Mouse (Mus musculus): Measurements from ENCODE around the gene Hoxa3.

The Hoxa3 gene

GRCm38 (mm10) chr6:52246403-52246803 lies 33.3 kb upstream of the Hoxa3 start:
- DNase-seq: no peak

GRCm38 (mm10) chr6:52245757-52246142 lies 32.6 kb upstream of the Hoxa3 start, which contains the start of gene Hoxa11:
Hoxa11 (minus strand) TSS chr6:52245810.
- DNase-seq: no peak

GRCm38 (mm10) chr6:52245040-52245756 lies 32.1 kb upstream of the Hoxa3 start:
- no peak for DNase-seq

- DNase-seq: no peak
These were observed 31.4 kb upstream of the Hoxa3 start for GRCm38 (mm10) chr6:52244471-52245039.

- DNase-seq: no peak
These were observed 30.6 kb upstream of the Hoxa3 start for GRCm38 (mm10) chr6:52243681-52244121.

GRCm38 (mm10) chr6:52242801-52243332 lies 29.7 kb upstream of the Hoxa3 start:
- no peak for DNase-seq

- DNase-seq: no peak
These were observed 28.0 kb upstream of the Hoxa3 start for GRCm38 (mm10) chr6:52241001-52241621.

GRCm38 (mm10) chr6:52240389-52241000 lies 27.4 kb upstream of the Hoxa3 start, which contains the start of gene Hoxa10:
Hoxa10 (minus strand) TSS chr6:52240854.
- no peak for DNase-seq

GRCm38 (mm10) chr6:52239625-52240388 lies 26.7 kb upstream of the Hoxa3 start:
- DNase-seq: no peak

GRCm38 (mm10) chr6:52238976-52239375 lies 25.8 kb upstream of the Hoxa3 start:
- DNase-seq: no peak

GRCm38 (mm10) chr6:52238155-52238545 lies 25.0 kb upstream of the Hoxa3 start:
- DNase-seq: no peak

- DNase-seq: no peak
These were observed 24.4 kb upstream of the Hoxa3 start for GRCm38 (mm10) chr6:52237346-52238154.

GRCm38 (mm10) chr6:52236806-52237205 lies 23.7 kb upstream of the Hoxa3 start:
- no peak for DNase-seq

- DNase-seq: no peak
These were observed 22.7 kb upstream of the Hoxa3 start for GRCm38 (mm10) chr6:52235866-52236265.

GRCm38 (mm10) chr6:52235267-52235666 lies 22.1 kb upstream of the Hoxa3 start:
- DNase-seq: no peak

- DNase-seq: no peak
These were observed 21.4 kb upstream of the Hoxa3 start for GRCm38 (mm10) chr6:52234428-52235140.

- DNase-seq: no peak
These were observed 20.7 kb upstream of the Hoxa3 start for GRCm38 (mm10) chr6:52233546-52234427.

- no peak for DNase-seq
These were observed 19.9 kb upstream of the Hoxa3 start for GRCm38 (mm10) chr6:52232984-52233545.

- no peak for DNase-seq
These were observed 19.4 kb upstream of the Hoxa3 start for GRCm38 (mm10) chr6:52232568-52232965.
